Mouse (Mus musculus) midbrain, postnatal 0 days (tissue): ENCODE measurements around the gene Tspan13. TPM values are rescaled to one million over a fixed set of nuclear protein-coding genes. Genes with fewer than 3 reads are reported as not detected.
A peak's percentile ranks its signal among the peaks of the same experiment; 100 is the strongest.

Experiments used
- ATAC-seq: fragments of 200-750 bp; cut with Nextera tagmentation; 2 replicates; pipeline ENCODE4 v1.8.0; 2017; ENCODE audit warnings: moderate number of reproducible peaks, mild to moderate bottlenecking, moderate TSS enrichment, moderate library complexity; ENCODE audit not compliant: low FRiP score
- DNase-seq: peaks from one replicate; pipeline ENCODE4 v3.0.0-alpha.2; 2015; ENCODE audit warnings: low spot score
- H3K27ac ChIP-seq: fragments of 300-500 bp; sonication (generic); 2 replicates; pipeline ENCODE4 v1.5.1; 2014; ENCODE audit warnings: low read depth, mild to moderate bottlenecking, low read length, mixed read lengths
- H3K27me3 ChIP-seq: fragments of 300-500 bp; sonication (generic); 2 replicates; pipeline ENCODE4 v1.6.1; 2014; ENCODE audit warnings: low read length, control low read depth, mixed read lengths; ENCODE audit not compliant: insufficient read depth
- H3K36me3 ChIP-seq: fragments of 300-500 bp; sonication (generic); 2 replicates; pipeline ENCODE4 v1.6.1; 2014; ENCODE audit warnings: low read length, control low read depth, mixed read lengths; ENCODE audit not compliant: insufficient read depth
- H3K4me1 ChIP-seq: fragments of 300-500 bp; sonication (generic); 2 replicates; pipeline ENCODE4 v1.6.1; 2014; ENCODE audit warnings: mild to moderate bottlenecking, control low read depth, antibody characterized with exemption, low read length, mixed read lengths; ENCODE audit not compliant: insufficient read depth
- H3K4me2 ChIP-seq: fragments of 300-500 bp; sonication (generic); 2 replicates; pipeline ENCODE4 v1.6.1; 2014; ENCODE audit warnings: low read depth, mild to moderate bottlenecking, low read length, mixed read lengths; ENCODE audit not compliant: poor library complexity, severe bottlenecking
- H3K4me3 ChIP-seq: fragments of 300-500 bp; sonication (generic); 2 replicates; pipeline ENCODE4 v1.5.1; 2014; ENCODE audit warnings: low read depth, mild to moderate bottlenecking, low read length, moderate library complexity
- H3K9ac ChIP-seq: fragments of 300-500 bp; sonication (generic); replicated peaks from 2 replicates; pipeline ENCODE4 v1.6.1; 2014; ENCODE audit warnings: mild to moderate bottlenecking, low read length, moderate library complexity, mixed read lengths; ENCODE audit not compliant: poor library complexity, severe bottlenecking
- H3K9me3 ChIP-seq: fragments of 300-500 bp; sonication (generic); 2 replicates; pipeline ENCODE4 v1.6.1; 2016; ENCODE audit warnings: low read length, control low read depth
- CTCF ChIP-seq: IDR thresholded peaks from 2 replicates; pipeline ENCODE4 v1.5.1; 2016; ENCODE audit warnings: antibody characterized with exemption, mild to moderate bottlenecking
- WGBS: fragments of 180-500 bp; shearing (Covaris S2); extraction: QIAGEN DNeasy Blood & Tissue Kit; methylation state at CpG from one replicate; pipeline ENCODE4 v1.1.7; 2014; 5-methylcytosine and 5-hydroxymethylcytosine counted together
- polyA plus RNA-seq: library from polyadenylated mRNA; unstranded; fragments of >200 nt; fragmentation: Nextera tagmentation; extraction: Ambion mirVana; gene quantifications from 2 replicates; pipeline ENCODE4 v1.2.1, GENCODE M21; 2015
- total RNA-seq: library from RNA; depleted of rRNA; stranded (reverse); fragments of >200 nt; gene quantifications from 2 replicates; pipeline ENCODE4 v1.2.3, GENCODE M21; 2014

The Tspan13 gene
- total and polyA plus RNA-seq, 2 experiments from 2014 or later = 293 to 425 TPM

DNA sequence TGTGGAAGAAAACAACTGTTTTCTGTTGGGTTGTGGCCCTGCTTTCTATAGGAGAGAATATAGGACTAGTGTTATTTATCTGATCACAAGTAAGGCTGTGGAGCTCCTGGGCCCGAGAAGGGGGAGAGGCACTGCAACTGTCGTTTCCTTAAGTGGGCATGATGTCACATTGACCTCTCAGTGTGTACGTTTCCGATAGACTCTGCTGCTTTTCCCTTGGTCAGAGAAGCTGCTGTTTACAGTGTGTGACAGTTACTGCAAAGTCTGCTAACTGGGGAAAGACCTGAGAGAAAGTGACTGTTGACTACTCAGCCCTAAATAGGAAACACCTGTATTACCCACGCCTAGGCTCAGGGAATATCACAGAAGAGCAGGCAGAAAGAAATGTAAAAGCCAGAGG is 3.9 kb upstream of the Tspan13 start:
- DNase-seq (no peak), ATAC-seq (no peak)
- Histone ChIP-seq H3K4me3 (no peak overlapping the region), H3K9me3 (no peaks in the 10 kb centered on the region), H3K36me3 (no peaks in the 10 kb centered on the region), H3K4me1 (no peaks in the 10 kb centered on the region), H3K27me3 (no peaks in the 10 kb centered on the region), H3K9ac (no peak overlapping the region), H3K27ac (no peak overlapping the region), H3K4me2 (no peak overlapping the region)
- TF ChIP-seq CTCF = no peak
- 73% methylated on average over 5 of the region's 5 CpGs for WGBS

DNA sequence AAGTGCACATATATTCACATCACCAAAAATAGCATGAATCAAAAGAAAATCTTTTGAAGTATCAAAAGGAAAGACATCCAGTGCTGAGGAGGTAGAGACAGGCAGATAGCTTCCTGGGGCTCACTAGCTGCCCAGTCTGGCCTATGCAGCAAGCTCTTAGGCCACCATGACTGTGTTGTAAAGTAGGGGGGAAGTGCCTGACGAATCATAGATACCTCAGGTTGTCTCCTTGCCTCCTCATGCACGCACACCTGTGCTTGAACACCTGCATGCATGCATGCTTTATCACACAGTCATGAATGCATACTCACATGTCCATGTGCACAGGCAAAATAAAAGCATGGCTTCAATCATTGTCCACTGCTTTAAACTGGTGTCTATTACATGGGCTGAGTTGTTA is 2.4 kb upstream of the Tspan13 start:
- H3K9ac ChIP-seq = no peak overlapping the region
- no peaks in the 10 kb centered on the region for H3K36me3 ChIP-seq
- no peak overlapping the region for H3K27ac ChIP-seq
- 80% methylated on average over 2 of the region's 2 CpGs for WGBS
- ATAC-seq (no peak), DNase-seq (no peak)
- H3K9me3 ChIP-seq = no peaks in the 10 kb centered on the region
- H3K4me3 ChIP-seq = no peak overlapping the region
- no peak for TF ChIP-seq CTCF
- no peaks in the 10 kb centered on the region for H3K27me3 ChIP-seq
- no peaks in the 10 kb centered on the region; the same call in 1 of the 2 replicates for H3K4me1 ChIP-seq
- H3K4me2 ChIP-seq = no peak overlapping the region

DNA sequence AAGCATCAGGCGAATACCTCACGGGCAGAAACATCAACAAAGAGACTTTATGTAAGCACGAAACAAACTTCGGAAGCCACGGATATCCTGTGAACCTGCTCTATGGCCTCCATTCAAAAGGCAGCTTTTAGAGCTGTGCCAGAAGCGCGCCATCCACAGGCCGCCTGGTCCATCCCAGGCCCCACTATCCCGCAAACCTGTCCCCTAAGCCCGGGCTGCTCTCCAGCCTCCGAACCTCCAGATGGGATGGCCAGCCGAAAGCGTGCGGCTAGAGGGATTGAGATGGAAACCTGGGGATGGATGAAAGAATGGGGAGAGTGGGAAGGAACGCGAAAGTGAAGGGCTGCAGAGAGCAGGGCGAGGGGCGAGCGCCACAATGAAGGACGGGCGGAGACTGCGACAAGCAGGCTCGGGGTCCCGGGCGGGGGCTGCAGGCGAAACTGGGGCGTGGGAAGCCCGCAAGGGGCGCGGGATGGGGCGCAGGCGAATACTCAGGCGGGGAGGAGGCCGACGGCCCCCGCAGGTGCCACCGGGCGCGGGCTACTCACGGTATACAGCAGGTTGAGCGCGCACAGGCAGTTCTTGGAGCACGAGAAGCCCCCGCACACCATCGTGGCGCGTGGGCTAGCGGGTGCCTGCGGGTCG is 475 bp downstream of the Tspan13 start:
- ATAC-seq (peak; percentile 84), DNase-seq (peak; percentile 80)
- peak overlapping the region; percentile 80 for H3K9ac ChIP-seq
- peak overlapping the region; percentile 53 for H3K4me3 ChIP-seq
- under 1% methylated on average over 42 of the region's 50 CpGs for WGBS
- no peaks in the 10 kb centered on the region; the same call in 1 of the 2 replicates for H3K4me1 ChIP-seq
- H3K36me3 ChIP-seq = no peaks in the 10 kb centered on the region
- peak overlapping the region; percentile 67 for H3K4me2 ChIP-seq
- H3K9me3 ChIP-seq = no peaks in the 10 kb centered on the region
- TF ChIP-seq CTCF = peak; percentile 67
- no peaks in the 10 kb centered on the region for H3K27me3 ChIP-seq
- peak overlapping the region; percentile 81 for H3K27ac ChIP-seq

DNA sequence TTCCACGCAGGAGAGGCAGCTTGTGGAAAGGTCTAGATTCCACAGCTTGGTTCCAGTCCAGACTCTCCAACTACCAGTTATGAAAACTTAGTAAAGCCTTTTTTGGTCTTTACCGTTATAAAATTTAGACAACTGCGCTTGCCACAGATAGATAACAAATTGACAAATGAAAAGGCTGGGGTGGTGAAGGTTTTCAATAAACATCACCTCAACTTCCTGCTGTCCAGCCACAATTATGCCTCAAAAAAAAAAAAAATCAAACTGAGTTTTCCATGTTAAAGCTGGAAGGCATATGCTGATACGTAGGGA is 1.1 kb downstream of the Tspan13 start:
- peak overlapping the region; percentile 81 for H3K27ac ChIP-seq
- no peak for TF ChIP-seq CTCF

DNA sequence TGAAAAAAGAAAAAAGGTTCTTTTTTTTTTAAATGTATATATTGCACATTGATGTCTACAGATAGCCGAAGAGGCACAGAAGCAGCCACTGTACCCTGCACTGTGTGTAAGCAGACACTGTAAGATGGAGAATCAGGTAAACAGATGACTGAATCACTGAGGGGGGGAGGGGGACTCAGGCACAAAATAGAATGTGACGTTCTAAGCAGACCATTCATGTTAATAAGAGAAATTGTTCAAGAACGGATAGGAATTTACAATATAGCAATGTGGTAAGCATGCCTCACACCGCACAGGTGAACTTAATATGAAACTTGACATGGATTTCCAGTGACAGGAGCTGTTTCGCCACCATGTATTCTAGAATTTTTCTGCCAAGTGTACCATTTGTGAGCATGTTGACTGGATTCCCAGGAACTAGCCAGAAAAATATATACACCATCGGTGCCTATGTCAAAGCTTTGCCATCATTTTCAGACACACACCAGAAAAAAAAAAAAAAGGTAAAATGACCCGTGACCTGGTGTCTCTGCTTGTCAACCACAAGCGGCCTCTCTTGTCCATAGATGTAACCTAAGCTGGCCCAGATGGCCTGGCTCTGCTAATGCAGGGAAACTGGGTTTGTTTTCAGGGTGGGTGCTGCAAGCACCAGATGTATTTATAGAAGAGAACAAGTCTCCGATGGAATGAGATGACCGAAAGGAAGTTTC is 1.6 kb downstream of the Tspan13 start:
- Histone ChIP-seq H3K27me3 (no peaks in the 10 kb centered on the region), H3K27ac (peak overlapping the region; percentile 27; the same call in 1 of the 2 replicates), H3K4me3 (peak overlapping the region; percentile 53), H3K4me2 (peak overlapping the region; percentile 67), H3K36me3 (no peaks in the 10 kb centered on the region), H3K9me3 (no peaks in the 10 kb centered on the region), H3K9ac (peak overlapping the region; percentile 80; the same call in 1 of the 2 replicates), H3K4me1 (no peaks in the 10 kb centered on the region; the same call in 1 of the 2 replicates)
- WGBS = 40% methylated on average over 10 of the region's 10 CpGs
- TF ChIP-seq CTCF = no peak
- ATAC-seq = no peak
- DNase-seq = no peak

More for the DNA sequence above, 1.1 kb downstream of the Tspan13 start:
- 33% methylated on average over 4 of the region's 4 CpGs for WGBS
- Histone ChIP-seq H3K4me1 (no peaks in the 10 kb centered on the region; the same call in 1 of the 2 replicates), H3K4me3 (peak overlapping the region; percentile 53), H3K9me3 (no peaks in the 10 kb centered on the region), H3K9ac (peak overlapping the region; percentile 80), H3K27me3 (no peaks in the 10 kb centered on the region), H3K4me2 (peak overlapping the region; percentile 67), H3K36me3 (no peaks in the 10 kb centered on the region)
- ATAC-seq (no peak), DNase-seq (no peak)

DNA sequence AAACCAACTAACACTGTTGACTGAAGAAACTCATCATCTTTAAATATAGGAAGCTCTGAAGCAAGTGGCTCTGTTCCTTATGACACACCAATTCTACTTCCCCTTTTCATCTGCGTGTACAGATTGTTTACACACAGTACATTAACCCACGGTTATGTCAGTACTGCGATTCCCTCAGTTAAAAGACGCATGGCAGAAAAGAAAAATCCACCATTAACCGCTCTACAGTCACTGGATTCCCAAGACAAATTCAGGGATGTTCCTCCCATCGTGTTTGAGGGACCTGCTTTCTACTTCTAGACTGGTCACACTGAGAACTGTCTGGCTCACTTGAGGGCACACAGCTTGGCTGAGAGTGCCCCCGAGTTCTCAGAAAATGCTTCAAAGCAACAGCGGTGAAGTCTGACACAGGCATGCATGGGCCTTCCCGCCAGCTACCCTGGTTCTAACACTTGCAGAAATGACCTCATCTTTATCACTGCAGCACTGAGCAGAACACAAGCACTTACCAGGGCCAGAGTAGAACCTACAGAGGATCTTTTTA is 2.7 kb downstream of the Tspan13 start:
- Histone ChIP-seq H3K9ac (no peak overlapping the region), H3K27me3 (no peaks in the 10 kb centered on the region), H3K4me3 (peak overlapping the region; percentile 53), H3K27ac (no peak overlapping the region), H3K4me1 (no peaks in the 10 kb centered on the region; the same call in 1 of the 2 replicates), H3K9me3 (no peaks in the 10 kb centered on the region), H3K4me2 (peak overlapping the region; percentile 67), H3K36me3 (no peaks in the 10 kb centered on the region)
- no peak for TF ChIP-seq CTCF
- 73% methylated on average over 9 of the region's 9 CpGs for WGBS
- ATAC-seq = no peak
- DNase-seq = no peak
